Mouse (Mus musculus): ENCODE data around the gene Slc10a3. TPM values are rescaled to one million over a fixed set of nuclear protein-coding genes. Genes with fewer than 3 reads are reported as not detected.
A peak's percentile ranks its signal among the peaks of the same experiment; 100 is the strongest.

Slc10a3 gene
- polyA plus RNA-seq, 2 experiments = 4.5 to 6.5 TPM

DNA sequence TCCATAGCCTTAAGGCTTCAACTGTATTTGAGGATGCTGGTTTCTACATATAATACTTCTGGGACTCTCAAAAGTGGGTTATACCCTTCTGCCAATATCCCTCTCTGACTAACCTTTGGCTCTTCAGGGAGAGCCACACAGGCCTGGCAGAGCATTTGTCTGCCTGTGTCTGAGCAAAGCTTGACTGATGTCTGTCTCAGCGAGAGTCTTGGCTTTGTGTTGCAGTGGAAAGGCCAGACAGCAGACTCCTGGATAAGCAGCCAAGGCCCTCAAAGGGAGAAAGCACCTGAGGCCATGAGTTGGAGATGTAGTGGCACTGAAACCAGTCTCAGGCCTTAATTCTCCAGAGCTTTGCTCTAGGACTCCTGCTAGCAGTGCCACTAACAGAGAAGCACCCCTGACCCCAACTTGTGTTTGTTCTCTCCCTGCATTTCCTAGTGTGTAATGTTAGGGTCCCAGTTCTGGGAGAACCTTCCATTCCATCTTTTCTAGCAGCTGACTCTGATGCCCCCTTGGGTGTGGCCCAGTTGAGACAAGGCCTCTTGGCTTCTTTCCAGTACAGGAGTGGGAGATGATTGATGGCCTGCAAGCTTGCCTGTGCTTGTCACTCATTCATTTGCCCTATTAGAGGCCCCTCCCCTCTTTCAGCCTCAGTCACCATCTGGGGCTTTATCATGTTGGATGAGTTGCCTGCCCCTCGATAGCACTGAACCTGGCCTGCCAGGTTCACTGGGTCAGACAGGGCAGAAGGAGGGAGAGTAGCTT is 42.8 kb downstream of the Slc10a3 start:
- TF ChIP-seq EP300 (IDR thresholded peaks at IDR 0.05; ENCODE audit: low read depth) (no peak), CTCF (IDR thresholded peaks at IDR 0.05; ENCODE audit: low read depth) (no peak)
- H3K27ac ChIP-seq = no peak overlapping the region
- H3K4me1 ChIP-seq (replicated peaks; ENCODE audit: control insufficient read depth in 2 of 2, insufficient read depth in 2 of 2, low read length in 1 of 2) = 0 out of 4 replicates have a peak, but pooled peaks cover 0 to 4% of the 10 kb centered on the region in 2 experiments
- no peaks in the 10 kb centered on the region for H3K9me3 ChIP-seq (ENCODE audit: control insufficient read depth, low read length)
- H3K4me3 ChIP-seq (ENCODE audit: insufficient read depth in 1 of 2, low read depth in 2 of 2, low read length in 2 of 2) = no peak overlapping the region
- DNase-seq (ENCODE audit: low read depth in 3 of 3, low spot score in 3 of 3) (no peak), ATAC-seq (ENCODE audit: insufficient read depth) (no peak)
- H3K9ac ChIP-seq (replicated peaks) = no peak overlapping the region
- H3K27me3 ChIP-seq (ENCODE audit: control insufficient read depth, insufficient read depth, low read length) = no peaks in the 10 kb centered on the region
- WGBS (ENCODE audit: insufficient replicate concordance) = 21% methylated on average over 2 of the region's 2 CpGs
- no peak overlapping the region for H3K4me2 ChIP-seq (ENCODE audit: low read depth)
- H3K36me3 ChIP-seq (replicated peaks; ENCODE audit: control insufficient read depth, insufficient read depth, low read depth) = no peaks in the 10 kb centered on the region

GRCm38 (mm10) chrX:74329215-74329671 is 43.9 kb downstream of the Slc10a3 start:
- Histone ChIP-seq H3K9me3 (ENCODE audit: control insufficient read depth, low read length) (no peaks in the 10 kb centered on the region), H3K9ac (replicated peaks) (no peak overlapping the region), H3K4me1 (replicated peaks; ENCODE audit: control insufficient read depth in 2 of 2, insufficient read depth in 2 of 2, low read length in 1 of 2) (0 out of 4 replicates have a peak, but pooled peaks cover 0 to 4% of the 10 kb centered on the region in 2 experiments), H3K4me3 (ENCODE audit: insufficient read depth in 1 of 2, low read depth in 2 of 2, low read length in 2 of 2) (peak overlapping the region; percentile 34 to 38), H3K36me3 (replicated peaks; ENCODE audit: control insufficient read depth, insufficient read depth, low read depth) (no peaks in the 10 kb centered on the region), H3K27me3 (ENCODE audit: control insufficient read depth, insufficient read depth, low read length) (no peaks in the 10 kb centered on the region), H3K4me2 (ENCODE audit: low read depth) (peak overlapping the region; percentile 54), H3K27ac (no peak overlapping the region)
- peak; percentile 13 for ATAC-seq (ENCODE audit: insufficient read depth)
- TF ChIP-seq EP300 (IDR thresholded peaks at IDR 0.05; ENCODE audit: low read depth) (no peak), CTCF (IDR thresholded peaks at IDR 0.05; ENCODE audit: low read depth) (no peak)
- DNase-seq (ENCODE audit: low read depth in 3 of 3, low spot score in 3 of 3) = no peak
- 20% methylated on average over 10 of the region's 10 CpGs for WGBS (ENCODE audit: insufficient replicate concordance)

GRCm38 (mm10) chrX:74328725-74329161 is 44.4 kb downstream of the Slc10a3 start, which contains the start of gene Plxna3:
Gene Plxna3 (plus strand): TSS chrX:74329066.
- H3K27me3 ChIP-seq (ENCODE audit: control insufficient read depth, insufficient read depth, low read length) = no peaks in the 10 kb centered on the region
- H3K4me1 ChIP-seq (replicated peaks; ENCODE audit: control insufficient read depth in 2 of 2, insufficient read depth in 2 of 2, low read length in 1 of 2) = 0 out of 4 replicates have a peak, but pooled peaks cover 0 to 4% of the 10 kb centered on the region in 2 experiments
- peak; percentile 88 for ATAC-seq (ENCODE audit: insufficient read depth)
- no peaks in the 10 kb centered on the region for H3K9me3 ChIP-seq (ENCODE audit: control insufficient read depth, low read length)
- H3K36me3 ChIP-seq (replicated peaks; ENCODE audit: control insufficient read depth, insufficient read depth, low read depth) = no peaks in the 10 kb centered on the region
- H3K27ac ChIP-seq = no peak within 1 kb of the TSS
- H3K9ac ChIP-seq (replicated peaks) = 0 out of 2 replicates have a peak within 1 kb of the TSS, but pooled peaks have one; percentile 12
- peak; percentile 20 to 41 (median 32) for DNase-seq (ENCODE audit: low read depth in 3 of 3, low spot score in 3 of 3)
- peak within 1 kb of the TSS; percentile 34 to 44 for H3K4me3 ChIP-seq (ENCODE audit: insufficient read depth in 1 of 2, low read depth in 2 of 2, low read length in 2 of 2)
- WGBS (ENCODE audit: insufficient replicate concordance) = 15% methylated on average over 22 of the region's 30 CpGs
- TF ChIP-seq CTCF (IDR thresholded peaks at IDR 0.05; ENCODE audit: low read depth) = no peak
- TF ChIP-seq EP300 (IDR thresholded peaks at IDR 0.05; ENCODE audit: low read depth) = no peak
- H3K4me2 ChIP-seq (ENCODE audit: low read depth) = peak within 1 kb of the TSS; percentile 54

Other genes starting within 250 kb of the Slc10a3 start
- gene Opn1mw, start 245.9 kb downstream of the Slc10a3 start, polyA plus RNA-seq (2012; rRNA removed) = not detected in 2 replicates
- gene Opn1mw, start 245.9 kb downstream of the Slc10a3 start, polyA plus RNA-seq (2014; fragmentation: Nextera tagmentation; extraction: Ambion mirVana) = not detected in 2 replicates
- 2.2 and 3.2 TPM in 2 replicates for gene Mecp2, start 238.0 kb downstream of the Slc10a3 start, polyA plus RNA-seq (2012; rRNA removed)
- gene Mecp2, start 238.0 kb downstream of the Slc10a3 start, polyA plus RNA-seq (2014; fragmentation: Nextera tagmentation; extraction: Ambion mirVana) = 4.4 and 6.0 TPM in 2 replicates
- not detected in 2 replicates for gene Tex28, start 205.5 kb downstream of the Slc10a3 start, polyA plus RNA-seq (2012; rRNA removed)
- not detected in 2 replicates for gene Tex28, start 205.5 kb downstream of the Slc10a3 start, polyA plus RNA-seq (2014; fragmentation: Nextera tagmentation; extraction: Ambion mirVana)
- gene Tktl1, start 196.1 kb downstream of the Slc10a3 start, polyA plus RNA-seq (2012; rRNA removed) = not detected in 2 replicates
- not detected in 2 replicates for gene Tktl1, start 196.1 kb downstream of the Slc10a3 start, polyA plus RNA-seq (2014; fragmentation: Nextera tagmentation; extraction: Ambion mirVana)
- gene Flna, start 123.5 kb downstream of the Slc10a3 start, polyA plus RNA-seq (2012; rRNA removed) = 56.3 and 69.6 TPM in 2 replicates
- gene Flna, start 123.5 kb downstream of the Slc10a3 start, polyA plus RNA-seq (2014; fragmentation: Nextera tagmentation; extraction: Ambion mirVana) = 36.6 and 39.2 TPM in 2 replicates
- 27.3 and 43.6 TPM in 2 replicates for gene Emd, start 118.7 kb downstream of the Slc10a3 start, polyA plus RNA-seq (2012; rRNA removed)
- gene Emd, start 118.7 kb downstream of the Slc10a3 start, polyA plus RNA-seq (2014; fragmentation: Nextera tagmentation; extraction: Ambion mirVana) = 9.4 and 11.1 TPM in 2 replicates
- 942 and 1,216 TPM in 2 replicates for gene Rpl10, start 102.5 kb downstream of the Slc10a3 start, polyA plus RNA-seq (2012; rRNA removed)
- gene Rpl10, start 102.5 kb downstream of the Slc10a3 start, polyA plus RNA-seq (2014; fragmentation: Nextera tagmentation; extraction: Ambion mirVana) = 522 and 532 TPM in 2 replicates
- 16.1 and 18.7 TPM in 2 replicates for gene Taz, start 91.4 kb downstream of the Slc10a3 start, polyA plus RNA-seq (2012; rRNA removed)
- gene Taz, start 91.4 kb downstream of the Slc10a3 start, polyA plus RNA-seq (2014; fragmentation: Nextera tagmentation; extraction: Ambion mirVana) = 18.7 and 21.6 TPM in 2 replicates
- gene Dnase1l1, start 91.0 kb downstream of the Slc10a3 start, polyA plus RNA-seq (2012; rRNA removed) = 19.5 and 22.6 TPM in 2 replicates
- gene Dnase1l1, start 91.0 kb downstream of the Slc10a3 start, polyA plus RNA-seq (2014; fragmentation: Nextera tagmentation; extraction: Ambion mirVana) = 20.9 and 23.8 TPM in 2 replicates
- 64.7 and 69.6 TPM in 2 replicates for gene Atp6ap1, start 76.3 kb downstream of the Slc10a3 start, polyA plus RNA-seq (2012; rRNA removed)
- gene Atp6ap1, start 76.3 kb downstream of the Slc10a3 start, polyA plus RNA-seq (2014; fragmentation: Nextera tagmentation; extraction: Ambion mirVana) = 54.1 and 60.6 TPM in 2 replicates
- 95.0 and 105 TPM in 2 replicates for gene Gdi1, start 68.4 kb downstream of the Slc10a3 start, polyA plus RNA-seq (2012; rRNA removed)
- 31.9 and 35.5 TPM in 2 replicates for gene Gdi1, start 68.4 kb downstream of the Slc10a3 start, polyA plus RNA-seq (2014; fragmentation: Nextera tagmentation; extraction: Ambion mirVana)
- 8.2 and 21.3 TPM in 2 replicates for gene Fam50a, start 60.3 kb downstream of the Slc10a3 start, polyA plus RNA-seq (2012; rRNA removed)
- 20.7 and 26.4 TPM in 2 replicates for gene Fam50a, start 60.3 kb downstream of the Slc10a3 start, polyA plus RNA-seq (2014; fragmentation: Nextera tagmentation; extraction: Ambion mirVana)
- gene Plxna3, start 44.3 kb downstream of the Slc10a3 start, polyA plus RNA-seq (2012; rRNA removed) = 2.9 and 3.9 TPM in 2 replicates
- 0.51 and 1.0 TPM in 2 replicates for gene Plxna3, start 44.3 kb downstream of the Slc10a3 start, polyA plus RNA-seq (2014; fragmentation: Nextera tagmentation; extraction: Ambion mirVana)
- gene Lage3, start 19.7 kb downstream of the Slc10a3 start, polyA plus RNA-seq (2012; rRNA removed) = 51.9 and 55.2 TPM in 2 replicates
- 56.1 and 57.5 TPM in 2 replicates for gene Lage3, start 19.7 kb downstream of the Slc10a3 start, polyA plus RNA-seq (2014; fragmentation: Nextera tagmentation; extraction: Ambion mirVana)
- 19.2 and 19.7 TPM in 2 replicates for gene Ubl4a, start 131 bp downstream of the Slc10a3 start, polyA plus RNA-seq (2012; rRNA removed)
- 45.5 and 49.1 TPM in 2 replicates for gene Ubl4a, start 131 bp downstream of the Slc10a3 start, polyA plus RNA-seq (2014; fragmentation: Nextera tagmentation; extraction: Ambion mirVana)
- gene Fam3a, start 19.9 kb upstream of the Slc10a3 start, polyA plus RNA-seq (2012; rRNA removed) = 7.5 and 7.8 TPM in 2 replicates
- gene Fam3a, start 19.9 kb upstream of the Slc10a3 start, polyA plus RNA-seq (2014; fragmentation: Nextera tagmentation; extraction: Ambion mirVana) = 7.1 and 7.5 TPM in 2 replicates
- 6.9 and 13.2 TPM in 2 replicates for gene Ikbkg, start 19.9 kb upstream of the Slc10a3 start, polyA plus RNA-seq (2012; rRNA removed)
- gene Ikbkg, start 19.9 kb upstream of the Slc10a3 start, polyA plus RNA-seq (2014; fragmentation: Nextera tagmentation; extraction: Ambion mirVana) = 18.5 and 23.0 TPM in 2 replicates
- gene G6pdx, start 55.8 kb upstream of the Slc10a3 start, polyA plus RNA-seq (2012; rRNA removed) = 26.3 and 28.7 TPM in 2 replicates
- 44.7 and 49.5 TPM in 2 replicates for gene G6pdx, start 55.8 kb upstream of the Slc10a3 start, polyA plus RNA-seq (2014; fragmentation: Nextera tagmentation; extraction: Ambion mirVana)
- gene Gm6880, start 108.0 kb upstream of the Slc10a3 start, polyA plus RNA-seq (2012; rRNA removed) = not detected in 2 replicates
- not detected in 2 replicates for gene Gm6880, start 108.0 kb upstream of the Slc10a3 start, polyA plus RNA-seq (2014; fragmentation: Nextera tagmentation; extraction: Ambion mirVana)
- not detected in 2 replicates for gene Olfr1326-ps1, start 201.5 kb upstream of the Slc10a3 start, polyA plus RNA-seq (2012; rRNA removed)
- gene Olfr1326-ps1, start 201.5 kb upstream of the Slc10a3 start, polyA plus RNA-seq (2014; fragmentation: Nextera tagmentation; extraction: Ambion mirVana) = not detected in 2 replicates
- not detected in 2 replicates for gene Olfr1325, start 219.3 kb upstream of the Slc10a3 start, polyA plus RNA-seq (2012; rRNA removed)
- not detected in 2 replicates for gene Olfr1325, start 219.3 kb upstream of the Slc10a3 start, polyA plus RNA-seq (2014; fragmentation: Nextera tagmentation; extraction: Ambion mirVana)